Mouse (Mus musculus) ES-E14 (cell line): ENCODE measurements at regions not wholly inside any gene's neighbourhood (a gene's known extent, or its start where the extent isn't known, plus 50 kb on each side); places are given as distances from the start of the nearest gene placed in this dataset.

ENCODE experiments used
- CHD2 ChIP-seq: IDR thresholded peaks from 2 replicates; pipeline ENCODE4 v1.6.1; 2014; ENCODE audit warnings: mild to moderate bottlenecking, low read depth, low read length, inconsistent platforms
- ZC3H11A ChIP-seq: IDR thresholded peaks from 2 replicates; pipeline ENCODE4 v1.6.1; 2012; ENCODE audit warnings: low read depth, mild to moderate bottlenecking, inconsistent platforms, low read length, borderline replicate concordance

- no peak for TF ChIP-seq CHD2
- TF ChIP-seq ZC3H11A = peak; percentile 81
Observed at GRCm38 (mm10) chr4:8084954-8085639, 153.7 kb downstream of the Car8 start.
